Mouse (Mus musculus): ENCODE measurements around the gene Retsat. TPM values are rescaled to one million over a fixed set of nuclear protein-coding genes. Genes with fewer than 3 reads are reported as not detected.

The Retsat gene
- 15.3 and 16.6 TPM in 2 replicates for polyA plus RNA-seq (2016; fragmentation: Nextera tagmentation; extraction: Ambion mirVana)

DNA sequence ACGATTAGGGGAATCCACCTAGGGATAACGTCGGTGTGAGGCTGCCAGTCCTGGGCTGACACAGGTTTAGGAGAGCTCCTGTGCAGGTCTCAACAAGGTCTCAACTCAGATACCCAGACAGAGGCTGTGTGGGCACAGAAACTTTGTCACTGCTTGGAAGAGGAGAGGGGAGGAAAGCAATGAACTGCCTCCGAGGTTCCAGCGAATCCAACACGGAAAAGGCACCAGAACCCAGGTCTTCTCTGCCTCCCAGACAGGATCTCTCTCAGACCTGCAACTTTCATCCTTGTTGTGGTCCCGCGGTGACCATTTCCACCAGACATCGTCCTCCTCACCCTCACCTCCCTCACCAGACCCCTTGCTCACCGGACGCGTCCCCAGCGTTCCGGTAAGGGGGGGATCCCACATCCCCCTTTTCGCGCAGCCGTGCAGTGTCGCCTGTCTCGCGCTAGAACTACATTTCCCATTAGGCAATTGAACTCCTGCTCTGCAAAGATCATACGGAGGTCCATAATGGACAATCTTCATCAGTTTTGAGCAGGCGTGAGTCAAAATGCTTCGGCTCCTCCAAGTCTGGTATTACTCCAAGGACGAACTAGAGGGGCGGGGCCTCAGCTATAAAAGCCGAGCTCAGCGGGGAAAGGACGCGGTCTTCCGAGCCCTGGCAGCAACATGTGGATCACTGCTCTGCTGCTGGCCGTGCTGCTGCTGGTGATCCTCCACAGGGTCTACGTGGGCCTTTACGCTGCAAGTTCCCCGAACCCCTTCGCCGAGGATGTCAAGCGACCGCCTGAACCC lies at the start of gene Retsat, which contains the start of gene Elmod3:
Retsat (plus strand) TSS at position 520 of the 798 bp plus-strand sequence.
Elmod3 (minus strand) TSS at position 458 of the 798 bp plus-strand sequence.
- 1% methylated on average over 38 of the region's 38 CpGs for whole genome bisulfite sequencing (ENCODE audit: insufficient replicate concordance)
- Histone ChIP-seq H3K4me1 (peaks cover 24% of the 10 kb centered on the region), H3K27ac (peak within 1 kb of the TSS; percentile 59), H3K4me3 (peak within 1 kb of the TSS; percentile 66), H3K4me2 (peak within 1 kb of the TSS; percentile 82), H3K27me3 (replicated peaks) (no peaks in the 10 kb centered on the region), H3K36me3 (peaks cover 7% of the 10 kb centered on the region; the same call in 1 of the 2 replicates), H3K9me3 (replicated peaks) (no peaks in the 10 kb centered on the region), H3K9ac (peak within 1 kb of the TSS; percentile 76)
- ATAC-seq, result peak; percentile 85

DNA sequence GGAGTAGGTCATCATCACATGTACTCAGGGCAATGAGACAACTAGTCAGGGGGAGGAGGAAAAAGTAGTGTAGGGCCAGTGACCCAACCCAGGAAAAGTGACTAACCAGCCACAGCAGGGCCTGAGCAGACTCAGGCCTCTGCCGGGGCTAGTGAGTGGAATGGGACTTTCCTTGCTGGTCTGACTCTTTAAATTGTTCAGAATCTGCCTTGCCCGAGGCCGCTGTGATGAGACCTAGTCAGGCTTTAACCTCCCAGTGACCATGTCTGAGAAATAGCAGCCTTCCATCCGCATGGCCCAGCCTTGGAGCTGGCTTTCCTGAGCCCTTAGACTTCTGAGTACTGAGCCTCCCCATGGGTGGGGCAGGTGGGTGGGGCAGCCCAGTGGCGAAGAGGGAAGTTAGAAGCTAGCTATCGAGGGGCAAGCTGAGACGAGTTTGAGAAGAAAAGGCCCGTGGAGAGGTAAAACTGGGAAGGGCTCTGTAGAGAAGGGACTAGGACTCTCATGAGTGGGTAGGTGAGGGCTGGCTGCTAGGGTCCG lies 49.2 kb upstream of the Retsat start:
- ATAC-seq, result peak; percentile 71
- Histone ChIP-seq H3K4me3 (peak overlapping the region; percentile 15; the same call in 1 of the 2 replicates), H3K9me3 (replicated peaks) (no peaks in the 10 kb centered on the region), H3K27me3 (replicated peaks) (no peaks in the 10 kb centered on the region), H3K9ac (peak overlapping the region; percentile 40; the same call in 1 of the 2 replicates), H3K36me3 (peaks cover 6% of the 10 kb centered on the region; the same call in 1 of the 2 replicates), H3K4me2 (peak overlapping the region; percentile 61), H3K4me1 (peaks cover 64% of the 10 kb centered on the region), H3K27ac (peak overlapping the region; percentile 57)
- WGBS (ENCODE audit: insufficient replicate concordance), result 33% methylated on average over 9 of the region's 9 CpGs

DNA sequence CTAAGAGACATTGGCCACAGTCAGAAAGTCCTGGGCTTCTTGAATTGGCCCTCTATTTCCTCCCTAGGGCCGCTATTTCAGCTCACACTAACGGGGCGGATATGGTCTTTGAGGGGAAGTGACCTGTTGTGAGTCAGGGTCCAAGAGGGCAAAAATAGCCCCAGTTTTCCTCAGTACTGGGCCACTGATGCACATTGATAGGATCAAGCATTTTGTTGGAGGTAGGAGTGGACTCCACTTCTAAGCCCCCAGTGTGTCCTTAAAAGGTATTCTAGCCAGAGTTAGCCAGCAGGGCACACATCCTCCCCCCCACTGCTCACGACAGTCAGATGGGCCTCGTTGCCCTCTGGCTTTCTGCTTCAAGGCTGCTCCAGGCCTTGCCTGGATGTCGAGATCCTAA lies 48.2 kb upstream of the Retsat start:
- Histone ChIP-seq H3K4me3 (no peak overlapping the region), H3K27ac (peak overlapping the region; percentile 57; the same call in 1 of the 2 replicates), H3K27me3 (replicated peaks) (no peaks in the 10 kb centered on the region), H3K4me1 (peaks cover 56% of the 10 kb centered on the region), H3K9ac (no peak overlapping the region), H3K9me3 (replicated peaks) (no peaks in the 10 kb centered on the region), H3K36me3 (peaks cover 6% of the 10 kb centered on the region; the same call in 1 of the 2 replicates), H3K4me2 (peak overlapping the region; percentile 61; the same call in 1 of the 2 replicates)
- ATAC-seq, result no peak
- WGBS (ENCODE audit: insufficient replicate concordance), result 41% methylated on average over 6 of the region's 6 CpGs

DNA sequence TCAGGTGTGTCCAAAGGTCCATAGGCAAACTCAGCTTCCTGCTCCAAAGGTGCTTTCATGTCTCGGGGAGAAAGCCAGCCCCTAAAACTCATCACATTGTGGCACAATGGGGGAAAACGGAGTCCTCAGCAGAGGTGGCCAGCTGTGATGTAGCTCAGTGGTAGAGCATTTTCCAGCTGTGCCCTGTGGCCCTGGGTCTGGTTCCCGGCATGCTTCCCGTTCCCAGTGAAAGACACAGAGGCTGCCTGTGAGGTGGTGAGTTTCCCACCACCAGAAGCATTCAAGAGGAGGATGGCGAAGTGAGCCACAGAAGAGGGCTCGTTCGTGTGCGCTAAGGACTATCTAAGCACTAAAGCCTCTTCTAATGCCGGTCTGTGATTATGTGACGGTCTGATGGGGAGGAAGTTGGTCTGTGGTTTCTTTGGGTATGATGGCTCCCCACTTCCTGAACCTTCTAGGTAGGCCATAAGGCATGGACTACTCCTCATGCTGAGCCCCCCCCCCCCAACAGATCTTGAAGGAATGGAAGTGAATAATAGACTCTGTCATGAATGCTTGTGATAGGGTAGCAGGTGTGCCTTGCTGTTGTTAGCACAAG lies 47.7 kb upstream of the Retsat start:
- H3K4me2 ChIP-seq, result no peak overlapping the region
- H3K36me3 ChIP-seq, result peaks cover 6% of the 10 kb centered on the region; the same call in 1 of the 2 replicates
- H3K27ac ChIP-seq, result no peak overlapping the region
- no peaks in the 10 kb centered on the region for H3K9me3 ChIP-seq (replicated peaks)
- no peak overlapping the region for H3K4me3 ChIP-seq
- peaks cover 51% of the 10 kb centered on the region for H3K4me1 ChIP-seq
- WGBS (ENCODE audit: insufficient replicate concordance), result 47% methylated on average over 10 of the region's 10 CpGs
- H3K27me3 ChIP-seq (replicated peaks), result no peaks in the 10 kb centered on the region
- no peak for ATAC-seq
- H3K9ac ChIP-seq, result no peak overlapping the region

DNA sequence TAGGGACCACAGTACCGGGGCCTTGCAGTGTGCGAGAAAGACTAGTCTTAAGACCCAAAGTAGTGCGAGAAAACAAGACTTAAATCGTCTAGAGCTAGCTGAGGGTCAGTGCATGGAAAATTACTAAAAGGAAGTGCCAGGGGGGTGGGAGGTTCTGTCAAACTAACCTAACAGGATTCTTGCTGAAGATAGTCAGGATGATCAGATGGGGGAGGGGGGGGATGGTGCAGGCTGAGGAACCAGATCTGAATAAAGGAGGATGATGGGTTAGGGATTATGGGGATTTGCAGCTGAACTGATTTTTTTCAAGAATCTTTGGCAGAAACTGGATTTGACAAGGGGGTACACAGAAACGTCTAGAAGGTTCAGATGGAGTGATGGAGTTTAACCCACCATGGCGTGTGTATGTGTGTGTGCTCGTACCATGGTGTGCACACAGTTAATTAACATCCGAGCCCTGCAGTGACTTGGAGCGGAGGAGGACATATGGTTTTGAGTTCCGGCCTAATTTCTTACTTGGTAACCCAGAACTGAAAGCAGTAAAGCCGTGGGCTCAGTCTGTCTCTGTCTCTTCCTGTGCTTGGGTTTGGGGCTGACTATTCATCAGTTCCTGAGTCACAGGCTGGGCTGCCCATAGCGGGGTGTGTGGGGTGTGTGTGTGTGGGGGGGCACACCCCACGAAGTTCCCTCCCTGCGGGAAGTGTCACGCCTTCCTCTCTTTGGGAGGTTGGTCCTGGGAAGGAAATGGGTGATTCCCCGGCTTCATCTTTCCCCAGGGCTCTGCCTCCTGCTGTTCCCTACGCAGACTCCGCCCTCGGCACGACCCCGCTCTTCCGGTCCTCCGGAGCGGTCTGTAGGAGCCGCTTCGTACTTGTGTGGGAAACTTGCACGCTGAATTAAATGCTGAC lies 45.9 kb upstream of the Retsat start:
- ATAC-seq, result peak; percentile 70
- peak overlapping the region; percentile 66 for H3K9ac ChIP-seq
- peak overlapping the region; percentile 86 for H3K4me2 ChIP-seq
- peaks cover 51% of the 10 kb centered on the region for H3K4me1 ChIP-seq
- no peaks in the 10 kb centered on the region for H3K36me3 ChIP-seq
- H3K4me3 ChIP-seq, result peak overlapping the region; percentile 55
- H3K27me3 ChIP-seq (replicated peaks), result no peaks in the 10 kb centered on the region
- peak overlapping the region; percentile 72 for H3K27ac ChIP-seq
- WGBS (ENCODE audit: insufficient replicate concordance), result 14% methylated on average over 27 of the region's 27 CpGs
- H3K9me3 ChIP-seq (replicated peaks), result no peaks in the 10 kb centered on the region

DNA sequence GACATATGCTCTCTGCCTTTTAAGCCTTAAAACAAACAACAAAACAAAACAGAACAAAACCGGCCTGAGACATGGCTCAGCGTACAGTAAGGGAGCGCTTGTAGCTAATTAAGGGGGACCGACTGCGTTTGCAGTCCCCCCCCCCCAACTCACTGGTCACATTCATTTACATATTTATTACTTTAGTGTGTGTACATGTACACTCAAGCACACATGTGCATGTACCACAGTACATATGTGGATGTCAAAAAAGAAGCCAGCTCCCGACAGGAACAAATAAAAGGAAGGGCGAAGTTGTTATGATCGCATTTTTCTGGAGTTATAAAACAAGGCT lies 45.2 kb upstream of the Retsat start:
- Histone ChIP-seq H3K4me3 (peak overlapping the region; percentile 55), H3K4me1 (peaks cover 50% of the 10 kb centered on the region), H3K9ac (peak overlapping the region; percentile 66), H3K27me3 (replicated peaks) (no peaks in the 10 kb centered on the region), H3K36me3 (no peaks in the 10 kb centered on the region), H3K4me2 (peak overlapping the region; percentile 86), H3K9me3 (replicated peaks) (no peaks in the 10 kb centered on the region), H3K27ac (peak overlapping the region; percentile 72)
- 19% methylated on average over 8 of the region's 8 CpGs for WGBS (ENCODE audit: insufficient replicate concordance)
- ATAC-seq, result peak; percentile 11; the same call in 1 of the 2 replicates

DNA sequence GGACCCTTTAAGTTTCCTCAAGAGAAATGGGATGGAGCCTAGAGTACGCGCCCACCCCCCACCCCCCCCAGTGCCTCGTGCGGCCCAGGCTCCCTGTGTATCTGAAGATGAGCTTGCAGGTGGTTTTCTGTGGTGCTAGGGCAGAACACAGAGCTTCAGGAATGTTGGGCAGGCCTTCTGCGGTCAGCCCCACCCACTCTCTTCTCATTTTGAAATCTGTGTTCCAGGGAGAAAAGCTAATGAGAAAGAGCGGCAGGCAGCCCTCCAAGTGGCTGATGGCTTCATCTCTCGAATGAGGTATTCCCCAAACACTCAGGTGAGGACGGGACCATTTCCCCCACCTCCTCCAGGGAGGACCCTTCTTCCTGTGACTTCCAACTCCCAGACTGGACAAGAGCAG lies 37.5 kb upstream of the Retsat start:
- no peaks in the 10 kb centered on the region for H3K9me3 ChIP-seq (replicated peaks)
- no peak overlapping the region for H3K9ac ChIP-seq
- ATAC-seq, result no peak
- H3K27ac ChIP-seq, result no peak overlapping the region
- H3K4me3 ChIP-seq, result no peak overlapping the region
- 71% methylated on average over 8 of the region's 8 CpGs for WGBS (ENCODE audit: insufficient replicate concordance)
- H3K4me2 ChIP-seq, result no peak overlapping the region
- H3K27me3 ChIP-seq (replicated peaks), result no peaks in the 10 kb centered on the region
- no peaks in the 10 kb centered on the region for H3K4me1 ChIP-seq
- H3K36me3 ChIP-seq, result no peaks in the 10 kb centered on the region

DNA sequence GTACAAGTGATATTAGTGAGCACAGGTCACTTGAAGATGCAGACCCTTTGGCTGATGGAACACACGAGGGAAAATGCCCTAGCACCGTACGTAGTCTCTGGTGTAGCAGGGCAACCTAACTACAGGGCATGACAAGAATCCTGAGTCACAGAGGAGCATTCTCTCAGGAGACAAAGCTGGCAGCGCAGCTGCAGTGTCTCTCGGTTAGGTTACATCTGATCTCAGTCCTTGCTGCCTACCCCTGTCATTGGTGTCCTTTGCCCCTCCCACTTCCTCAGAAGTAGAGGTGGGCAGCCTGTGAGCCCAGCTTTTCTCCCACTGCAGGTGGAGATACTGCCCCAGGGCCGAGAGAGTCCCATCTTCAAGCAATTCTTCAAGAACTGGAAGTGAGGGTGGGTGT lies 35.8 kb upstream of the Retsat start:
- no peaks in the 10 kb centered on the region for H3K9me3 ChIP-seq (replicated peaks)
- no peak overlapping the region for H3K4me2 ChIP-seq
- no peak for ATAC-seq
- H3K9ac ChIP-seq, result no peak overlapping the region
- no peak overlapping the region for H3K4me3 ChIP-seq
- no peaks in the 10 kb centered on the region for H3K27me3 ChIP-seq (replicated peaks)
- 58% methylated on average over 6 of the region's 6 CpGs for WGBS (ENCODE audit: insufficient replicate concordance)
- H3K27ac ChIP-seq, result no peak overlapping the region
- H3K36me3 ChIP-seq, result no peaks in the 10 kb centered on the region; the same call in 1 of the 2 replicates
- H3K4me1 ChIP-seq, result no peaks in the 10 kb centered on the region

DNA sequence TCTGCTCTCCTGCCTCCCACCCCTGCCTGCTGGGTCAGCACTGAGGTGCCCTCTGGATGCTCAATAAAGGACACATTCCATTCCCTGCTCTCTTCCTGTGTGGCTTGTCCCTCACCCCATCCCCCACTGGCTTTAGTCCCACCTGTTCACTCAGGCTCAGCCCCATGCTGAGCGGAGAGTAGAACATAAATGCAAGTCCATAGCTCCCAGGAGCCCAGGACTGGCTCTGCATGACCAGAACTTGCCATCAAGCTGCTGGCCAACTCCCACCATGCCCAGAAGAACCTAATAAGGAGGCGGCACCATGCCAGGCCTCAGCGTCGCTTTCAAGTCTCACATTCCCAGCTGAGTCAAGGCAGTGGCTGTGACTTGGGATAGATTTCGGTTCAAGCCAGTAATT lies 35.4 kb upstream of the Retsat start:
- H3K4me1 ChIP-seq, result no peaks in the 10 kb centered on the region
- H3K27me3 ChIP-seq (replicated peaks), result no peaks in the 10 kb centered on the region
- peaks cover 3% of the 10 kb centered on the region; the same call in 1 of the 2 replicates for H3K36me3 ChIP-seq
- no peak for ATAC-seq
- no peak overlapping the region for H3K4me2 ChIP-seq
- H3K9ac ChIP-seq, result no peak overlapping the region
- H3K9me3 ChIP-seq (replicated peaks), result no peaks in the 10 kb centered on the region
- H3K27ac ChIP-seq, result no peak overlapping the region
- H3K4me3 ChIP-seq, result no peak overlapping the region
- 79% methylated on average over 5 of the region's 5 CpGs for WGBS (ENCODE audit: insufficient replicate concordance)

DNA sequence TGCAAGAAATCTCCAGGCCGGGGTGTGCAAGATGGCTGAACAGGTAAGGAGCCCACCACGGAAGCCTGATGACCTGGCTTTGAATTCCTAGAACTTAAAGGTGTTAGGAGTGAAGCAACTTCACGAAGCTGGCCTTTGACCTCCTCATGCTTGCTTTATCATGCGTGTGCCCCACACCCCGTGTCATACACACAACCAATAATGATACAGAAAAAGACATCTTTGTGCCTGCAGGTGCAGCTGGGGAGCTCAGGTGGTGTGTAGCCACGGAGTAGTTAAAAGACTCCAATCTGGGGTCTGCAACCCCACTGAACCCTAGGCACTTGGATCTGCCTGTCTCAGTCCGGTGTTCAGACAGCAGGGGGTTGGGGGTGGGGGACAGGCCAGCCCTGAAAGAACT lies 32.8 kb upstream of the Retsat start:
- no peak overlapping the region for H3K27ac ChIP-seq
- no peak overlapping the region for H3K4me2 ChIP-seq
- H3K27me3 ChIP-seq (replicated peaks), result no peaks in the 10 kb centered on the region
- no peak for ATAC-seq
- peaks cover 10% of the 10 kb centered on the region; the same call in 1 of the 2 replicates for H3K36me3 ChIP-seq
- H3K9ac ChIP-seq, result no peak overlapping the region
- H3K9me3 ChIP-seq (replicated peaks), result no peaks in the 10 kb centered on the region
- no peaks in the 10 kb centered on the region for H3K4me1 ChIP-seq
- H3K4me3 ChIP-seq, result no peak overlapping the region
- 81% methylated on average over 7 of the region's 7 CpGs for WGBS (ENCODE audit: insufficient replicate concordance)

DNA sequence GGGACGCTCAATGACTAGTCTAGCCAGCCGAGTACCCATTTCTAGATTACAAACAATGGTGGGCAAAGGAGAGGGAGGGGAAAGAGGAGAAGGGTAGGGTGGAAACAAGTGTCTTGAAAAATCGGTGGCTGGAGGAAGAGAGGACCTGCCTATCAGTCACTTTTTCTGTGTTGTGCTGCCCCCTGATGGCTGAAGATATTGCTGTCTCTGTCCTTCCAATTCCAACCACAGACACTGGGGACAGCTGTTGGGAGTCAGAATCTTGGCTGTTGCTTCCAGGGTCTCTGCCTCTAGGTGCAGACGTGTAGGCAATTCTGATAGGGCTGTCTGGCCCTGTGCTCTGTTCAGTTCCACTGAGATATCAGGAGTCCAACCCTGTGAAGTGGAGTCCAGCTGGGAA lies 32.2 kb upstream of the Retsat start:
- peak overlapping the region; percentile 9; the same call in 1 of the 2 replicates for H3K4me2 ChIP-seq
- no peak overlapping the region for H3K27ac ChIP-seq
- peaks cover 10% of the 10 kb centered on the region; the same call in 1 of the 2 replicates for H3K36me3 ChIP-seq
- no peak overlapping the region for H3K4me3 ChIP-seq
- no peak overlapping the region for H3K9ac ChIP-seq
- no peaks in the 10 kb centered on the region for H3K4me1 ChIP-seq
- H3K9me3 ChIP-seq (replicated peaks), result no peaks in the 10 kb centered on the region
- no peaks in the 10 kb centered on the region for H3K27me3 ChIP-seq (replicated peaks)
- ATAC-seq, result peak; percentile 40
- WGBS (ENCODE audit: insufficient replicate concordance), result 4% methylated on average over 4 of the region's 4 CpGs
